Mouse (Mus musculus) frontal cortex, postnatal 25 days (tissue): ENCODE measurements around the gene Fcamr.

Experiments used
- DNase-seq, 2 experiments: peaks; one replicate each; pipeline ENCODE4 v3.0.0; 2022; ENCODE audit warnings: low spot score in 2 of 2

Gene Fcamr

GRCm38 (mm10) chr1:130802976-130803375 is 2.3 kb downstream of the Fcamr start:
- no peak for DNase-seq

- DNase-seq: no peak
Observed at GRCm38 (mm10) chr1:130804279-130804678, 3.6 kb downstream of the Fcamr start.

GRCm38 (mm10) chr1:130810906-130811305 is 10.2 kb downstream of the Fcamr start:
- no peak for DNase-seq

DNA sequence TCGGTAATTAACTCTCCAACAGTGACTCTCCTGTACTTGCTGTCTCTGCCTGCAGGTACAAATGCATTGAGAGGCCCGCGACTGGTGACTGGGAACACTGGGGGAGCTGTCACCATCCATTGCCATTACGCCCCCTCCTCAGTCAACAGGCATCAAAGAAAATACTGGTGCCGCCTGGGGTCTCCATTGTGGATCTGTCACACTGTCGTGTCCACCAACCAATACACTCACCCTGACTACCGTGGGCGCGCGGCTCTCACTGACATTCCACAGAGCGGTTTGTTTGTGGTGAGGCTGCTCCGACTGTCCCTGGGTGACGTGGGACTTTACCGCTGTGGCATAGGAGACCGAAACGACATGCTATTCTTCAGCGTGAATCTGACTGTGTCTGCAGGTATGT is 10.6 kb downstream of the Fcamr start:
- no peak for DNase-seq

- DNase-seq: no peak
Observed at GRCm38 (mm10) chr1:130819737-130820136, 19.0 kb downstream of the Fcamr start.

- no peak for DNase-seq
Observed at GRCm38 (mm10) chr1:130820316-130821148, 19.8 kb downstream of the Fcamr start.

GRCm38 (mm10) chr1:130821149-130821471 is 20.4 kb downstream of the Fcamr start:
- no peak for DNase-seq

DNA sequence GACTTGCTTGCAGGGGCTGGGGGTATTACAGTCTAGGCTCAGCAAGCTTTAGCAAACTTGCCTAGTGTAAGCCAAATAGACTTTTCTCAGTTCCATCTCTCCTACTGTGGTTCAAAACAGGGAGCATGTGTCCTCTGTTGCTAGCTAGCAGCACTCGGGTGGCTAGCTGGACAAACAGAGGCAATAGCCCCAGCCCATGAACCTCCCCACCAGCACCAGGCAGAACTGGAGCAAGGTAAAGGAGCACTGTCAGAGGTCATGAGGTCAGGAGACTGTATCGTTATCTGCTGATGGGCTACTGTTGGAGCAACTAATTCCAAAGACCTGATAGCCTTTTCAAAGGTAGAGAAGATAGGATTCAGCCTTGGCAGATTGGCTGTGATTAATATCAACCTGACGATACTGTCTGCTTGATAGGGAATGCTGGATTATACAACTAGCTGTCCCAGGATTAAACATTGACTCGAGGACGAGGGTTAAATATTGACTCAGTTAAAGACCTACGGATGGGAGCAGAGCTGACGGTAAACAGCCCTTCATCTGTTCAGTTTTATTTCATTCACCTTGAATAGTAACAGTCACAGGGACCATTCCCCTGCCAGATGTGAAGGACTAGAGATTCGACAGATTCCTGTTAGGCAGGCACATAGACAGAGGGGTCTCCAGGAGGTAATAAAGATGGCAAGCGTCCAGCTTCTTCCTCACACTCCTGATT is 21.4 kb downstream of the Fcamr start:
- no peak for DNase-seq

DNA sequence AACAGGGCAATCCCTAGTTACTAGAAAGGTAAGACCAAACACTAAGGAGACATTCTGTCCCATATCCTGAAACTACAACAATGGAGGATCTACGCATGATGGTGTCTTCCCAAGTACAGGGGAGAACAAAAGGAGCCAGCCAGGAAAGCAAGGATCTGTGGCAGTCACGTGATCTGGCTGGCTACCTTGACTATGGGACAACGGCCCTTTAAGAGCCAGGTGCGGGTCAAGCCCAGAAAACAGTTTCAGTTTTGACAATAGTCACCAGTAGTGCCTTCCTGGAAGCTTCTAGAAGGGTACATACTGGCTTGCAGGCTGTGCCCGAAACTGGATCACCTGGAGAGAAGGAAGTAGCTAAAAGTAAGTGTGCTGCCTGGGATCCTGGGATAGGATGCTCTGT is 25.7 kb downstream of the Fcamr start, which contains the start of gene Pigr:
Gene Pigr (plus strand): TSS at position 237 of the 400 bp plus-strand sequence.
- DNase-seq: no peak

DNA sequence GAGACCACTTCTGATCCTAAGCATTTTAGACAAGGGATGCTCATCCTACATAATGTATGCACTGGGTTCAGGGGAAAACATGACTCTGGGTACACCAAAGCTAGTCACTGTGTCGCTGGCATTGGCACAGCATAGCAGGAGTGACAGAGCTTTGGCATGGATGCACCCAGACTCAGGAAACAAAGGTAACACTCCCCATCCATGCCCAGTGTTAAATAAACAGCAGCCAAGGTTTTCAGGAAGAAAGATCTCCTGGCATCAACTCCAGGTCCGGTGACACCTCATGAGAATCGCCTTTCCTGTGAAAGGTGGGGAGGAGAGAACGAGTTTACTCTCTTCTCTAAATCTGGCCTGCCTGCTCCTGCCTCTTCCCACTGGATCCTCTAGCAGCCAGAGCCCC is 28.0 kb downstream of the Fcamr start:
- no peak for DNase-seq

DNA sequence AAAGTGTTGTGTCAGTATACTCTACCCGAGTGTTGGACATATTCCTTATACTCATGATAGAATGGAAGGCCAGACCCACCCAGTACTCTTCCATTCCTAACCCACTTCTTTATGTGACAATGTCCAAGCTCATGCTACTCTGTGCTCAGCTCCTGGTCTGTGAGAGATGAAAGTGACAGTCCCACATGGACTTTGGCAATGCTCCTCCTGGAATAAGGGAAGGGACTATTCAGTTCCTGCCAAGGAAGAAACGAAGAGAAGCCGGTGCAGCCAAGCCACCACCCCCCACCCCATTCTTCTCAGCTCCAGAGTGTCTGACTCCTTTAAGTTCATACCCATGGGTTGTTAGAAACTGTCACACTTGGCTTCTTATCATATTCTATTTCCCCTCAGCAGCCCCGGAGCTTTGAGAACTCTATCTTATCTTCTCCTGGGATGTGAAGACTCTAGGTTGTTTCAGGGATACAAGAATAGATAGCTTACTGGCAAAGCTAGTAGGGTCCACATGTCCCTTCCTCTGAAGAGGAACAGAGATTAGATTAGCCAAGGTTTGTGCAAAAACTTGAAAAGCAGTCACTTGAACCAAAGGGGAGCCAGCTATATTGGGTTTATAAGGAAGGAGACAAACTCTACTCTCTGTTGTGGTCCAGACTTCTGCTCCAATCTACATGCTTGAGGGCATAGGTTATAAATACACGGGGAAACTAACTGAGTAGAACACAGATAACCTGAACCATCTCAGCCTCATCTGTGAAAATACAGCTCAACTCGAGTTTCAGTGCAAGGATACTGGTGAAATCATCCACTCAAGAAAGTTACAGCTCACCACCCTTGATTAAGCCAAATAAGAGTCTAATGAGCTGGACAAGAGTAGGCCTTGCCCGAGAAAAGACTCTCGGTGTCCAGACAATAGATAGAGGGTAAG is 29.5 kb downstream of the Fcamr start:
- no peak for DNase-seq

DNA sequence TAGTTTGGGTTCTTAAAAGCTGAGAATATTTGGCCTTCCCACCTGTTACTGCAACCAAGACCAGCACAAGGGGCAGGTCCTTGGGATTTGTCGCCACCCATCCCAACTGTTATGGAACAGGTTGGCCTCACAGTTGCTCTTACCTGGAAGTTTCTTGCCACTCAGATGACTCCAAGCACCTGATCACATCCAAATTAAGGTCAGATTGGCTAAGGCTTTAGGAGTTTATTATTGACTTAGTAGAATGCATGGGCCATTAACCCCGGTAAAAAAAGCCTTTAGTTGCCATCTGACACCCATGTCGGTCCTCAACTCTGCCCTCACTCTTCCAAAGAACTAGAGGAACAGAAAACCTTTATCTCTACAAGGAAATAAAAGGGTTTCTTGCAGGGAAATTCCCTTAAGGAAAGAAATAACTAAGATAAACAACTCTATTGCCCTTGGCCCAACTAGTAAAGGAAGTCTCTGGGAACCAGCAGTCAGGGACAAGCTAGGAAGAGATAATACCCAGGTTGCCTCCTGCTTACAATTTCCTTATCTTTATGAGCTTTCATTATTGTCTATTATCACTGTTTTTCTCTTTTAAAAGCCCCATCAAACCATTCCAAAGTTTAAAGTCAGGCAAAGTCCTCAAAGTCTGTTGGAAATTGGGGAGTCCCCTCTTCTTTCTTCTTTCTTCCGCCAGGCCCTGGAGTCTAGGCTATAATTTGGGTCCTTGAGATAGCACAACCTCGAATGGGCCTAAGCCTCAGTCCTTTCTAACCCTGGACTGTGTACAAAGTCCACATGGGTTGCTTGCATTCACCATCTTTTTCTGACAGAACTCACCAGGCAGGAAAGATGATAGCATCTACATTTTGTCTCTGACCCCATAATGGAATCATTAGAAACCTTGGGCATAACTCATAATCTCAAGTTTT is 31.8 kb downstream of the Fcamr start:
- DNase-seq: no peak

- DNase-seq: no peak
Observed at GRCm38 (mm10) chr1:130835161-130835936, 34.6 kb downstream of the Fcamr start.

- no peak for DNase-seq
Observed at GRCm38 (mm10) chr1:130838288-130838687, 37.6 kb downstream of the Fcamr start.

- DNase-seq: no peak
Observed at GRCm38 (mm10) chr1:130840599-130841379, 40.1 kb downstream of the Fcamr start.

- DNase-seq: no peak
Observed at GRCm38 (mm10) chr1:130841621-130842020, 40.9 kb downstream of the Fcamr start.

- no peak for DNase-seq
Observed at GRCm38 (mm10) chr1:130844516-130844915, 43.8 kb downstream of the Fcamr start.

DNA sequence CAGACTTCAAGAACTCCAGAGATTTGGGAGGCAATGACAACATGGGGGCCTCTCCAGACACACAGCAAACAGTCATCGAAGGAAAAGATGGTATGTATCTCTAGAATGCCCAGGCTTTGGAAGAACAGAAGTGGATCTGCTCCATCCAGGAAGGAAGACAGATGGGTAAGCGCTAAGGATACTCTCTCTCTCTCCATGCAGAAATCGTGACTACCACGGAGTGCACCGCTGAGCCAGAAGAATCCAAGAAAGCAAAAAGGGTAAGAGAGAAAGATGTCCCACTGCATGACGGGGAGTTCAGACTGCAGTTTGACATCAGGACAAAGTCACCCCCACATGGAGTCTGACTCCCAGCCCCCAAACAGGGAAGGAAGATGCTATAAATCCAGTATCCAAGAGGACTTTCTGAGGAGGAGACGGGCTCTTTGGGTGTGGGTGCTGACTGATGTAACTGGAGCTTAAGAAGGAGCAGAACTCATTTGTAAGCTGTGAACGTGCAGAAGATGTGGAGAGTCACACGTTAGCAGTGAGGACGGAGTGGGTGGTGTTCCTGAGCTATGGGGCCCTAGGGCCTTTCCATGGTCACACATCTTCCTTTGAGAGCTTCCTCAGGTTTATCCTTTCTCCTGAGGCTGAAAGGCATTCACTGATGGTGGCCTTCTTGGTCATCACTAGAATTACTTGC is 49.0 kb downstream of the Fcamr start:
- no peak for DNase-seq

DNA sequence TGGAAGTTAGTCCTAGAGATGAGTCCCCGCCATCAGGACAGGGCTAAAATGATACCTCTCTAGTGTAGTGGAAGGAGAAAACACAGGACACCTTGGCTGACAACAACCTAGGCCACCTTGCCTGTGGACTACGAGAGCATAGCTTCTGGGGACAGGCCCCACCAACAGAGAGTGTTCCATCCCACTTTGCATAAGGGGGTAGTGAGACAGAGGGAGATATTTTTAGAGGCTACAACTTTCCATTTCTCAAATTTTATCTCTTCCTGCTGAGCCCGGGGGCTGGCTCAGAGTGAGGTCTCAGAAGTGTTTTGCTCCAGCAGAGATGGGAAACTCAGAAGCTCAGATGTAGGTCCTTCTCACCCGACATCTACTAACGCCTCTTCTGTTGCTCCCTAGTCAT is 49.7 kb downstream of the Fcamr start:
- no peak for DNase-seq
